Mouse (Mus musculus) hindbrain, embryonic 14.5 days (tissue): ENCODE results near the gene Parvb. TPM values are rescaled to one million over a fixed set of nuclear protein-coding genes. Genes with fewer than 3 reads are reported as not detected.

ENCODE experiments used
- ATAC-seq: fragments of 200-750 bp; cut with Nextera tagmentation; 2 replicates; pipeline ENCODE4 v1.8.0; 2017; ENCODE audit warnings: moderate number of reproducible peaks, mild to moderate bottlenecking, moderate TSS enrichment, moderate library complexity; ENCODE audit not compliant: low FRiP score
- DNase-seq: peaks from one replicate; pipeline ENCODE4 v3.0.0-alpha.2; 2015; ENCODE audit warnings: low spot score
- H3K27ac ChIP-seq: fragments of 300-500 bp; sonication (generic); 2 replicates; pipeline ENCODE4 v1.5.1; 2014; ENCODE audit warnings: mild to moderate bottlenecking, moderate library complexity
- H3K27me3 ChIP-seq: fragments of 300-500 bp; sonication (generic); 2 replicates; pipeline ENCODE4 v1.6.1; 2014; ENCODE audit warnings: mild to moderate bottlenecking, low read length, mixed read lengths; ENCODE audit not compliant: control insufficient read depth, insufficient read depth
- H3K36me3 ChIP-seq: fragments of 300-500 bp; sonication (generic); replicated peaks from 2 replicates; pipeline ENCODE4 v1.6.1; 2014; ENCODE audit not compliant: control insufficient read depth, insufficient read depth
- H3K4me1 ChIP-seq: fragments of 300-500 bp; sonication (generic); replicated peaks from 2 replicates; pipeline ENCODE4 v1.6.1; 2014; ENCODE audit warnings: antibody characterized with exemption, low read length, mixed read lengths; ENCODE audit not compliant: control insufficient read depth, insufficient read depth
- H3K4me2 ChIP-seq: fragments of 300-500 bp; sonication (generic); replicated peaks from 2 replicates; pipeline ENCODE4 v1.6.1; 2014; ENCODE audit warnings: mild to moderate bottlenecking, moderate library complexity
- H3K4me3 ChIP-seq: fragments of 300-500 bp; sonication (generic); replicated peaks from 2 replicates; pipeline ENCODE4 v1.5.1; 2014; ENCODE audit warnings: mild to moderate bottlenecking, low read length
- H3K9ac ChIP-seq: fragments of 300-500 bp; sonication (generic); 2 replicates; pipeline ENCODE4 v1.6.1; 2014
- H3K9me3 ChIP-seq: fragments of 300-500 bp; sonication (generic); 2 replicates; pipeline ENCODE4 v1.6.1; 2016; ENCODE audit warnings: low read length; ENCODE audit not compliant: control insufficient read depth
- WGBS: fragments of 180-500 bp; shearing (Covaris S2); extraction: QIAGEN DNeasy Blood & Tissue Kit; methylation state at CpG from one replicate; pipeline ENCODE4 v1.1.7; 2014; 5-methylcytosine and 5-hydroxymethylcytosine counted together
- polyA plus RNA-seq: library from polyadenylated mRNA; unstranded; fragments of >200 nt; fragmentation: Nextera tagmentation; extraction: Ambion mirVana; gene quantifications from 2 replicates; pipeline ENCODE4 v1.2.1, GENCODE M21; 2014

Gene Parvb
- polyA plus RNA-seq, 1 experiment from 2014 or later = 4.1 TPM

DNA sequence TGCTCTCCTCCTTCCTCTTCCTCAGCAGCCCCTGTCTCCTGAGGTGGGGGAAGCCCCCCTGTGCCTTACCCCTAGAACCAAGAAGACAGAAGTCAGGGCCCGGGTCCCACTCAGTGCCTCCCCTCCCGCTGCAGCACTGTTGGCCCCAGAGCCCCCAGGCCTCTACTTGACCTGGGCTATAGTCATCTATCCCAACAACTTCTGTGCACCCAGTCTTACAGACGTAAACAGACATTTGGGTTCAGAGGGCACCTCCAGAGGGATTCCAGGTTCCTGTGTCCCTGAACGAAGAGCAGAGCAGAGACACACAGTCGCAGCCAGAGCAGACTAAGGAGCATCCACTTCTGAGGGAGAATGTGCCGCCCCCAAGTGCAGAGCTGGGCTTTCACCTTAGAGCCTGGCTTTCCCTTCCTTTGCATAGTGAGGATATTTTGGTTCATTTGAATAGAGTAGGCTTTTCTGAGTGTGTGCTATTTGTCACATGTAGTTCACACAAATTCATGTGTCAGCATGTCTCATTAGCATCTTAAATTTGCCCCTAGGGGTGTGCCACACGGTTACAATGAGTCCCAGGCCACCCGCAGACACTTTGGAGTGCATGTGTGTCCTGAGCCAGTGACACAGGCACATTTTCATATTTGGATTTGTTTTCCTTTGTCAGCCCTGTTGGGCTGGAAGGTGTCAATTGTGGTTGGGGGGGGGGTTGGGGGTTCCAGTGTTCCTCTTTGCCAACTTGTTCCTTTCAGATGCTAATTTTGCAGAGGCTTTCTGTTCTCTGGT lies 70.0 kb downstream of the Parvb start:
- no peak for DNase-seq

DNA sequence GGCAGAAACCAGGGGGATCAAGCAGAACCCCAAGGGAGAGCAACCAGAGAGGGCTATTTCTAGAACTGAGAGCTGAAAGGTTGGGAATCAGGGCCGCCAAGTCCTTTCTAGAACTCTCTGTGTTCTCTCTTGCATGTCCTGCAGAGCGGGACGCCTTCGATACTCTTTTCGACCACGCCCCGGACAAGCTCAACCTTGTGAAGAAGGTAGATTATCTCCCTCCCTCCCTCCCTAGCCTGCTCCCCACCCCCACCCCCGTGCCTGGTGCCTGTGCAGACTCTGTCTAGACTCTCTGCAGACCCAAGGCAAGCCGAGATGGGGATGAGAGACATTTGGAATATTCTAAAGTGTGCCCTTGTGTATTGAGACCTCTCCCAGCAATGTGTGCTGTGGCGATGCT lies 71.4 kb downstream of the Parvb start:
- Histone ChIP-seq H3K36me3 (no peaks in the 10 kb centered on the region), H3K9ac (no peak overlapping the region), H3K9me3 (no peaks in the 10 kb centered on the region), H3K4me1 (peaks cover 64% of the 10 kb centered on the region), H3K27ac (no peak overlapping the region), H3K4me3 (no peak overlapping the region), H3K4me2 (no peak overlapping the region), H3K27me3 (no peaks in the 10 kb centered on the region)
- DNase-seq (no peak), ATAC-seq (no peak)
- 68% methylated on average over 10 of the region's 10 CpGs for WGBS

More for the DNA sequence above, 70.0 kb downstream of the Parvb start:
- Histone ChIP-seq H3K9me3 (no peaks in the 10 kb centered on the region), H3K27ac (peak overlapping the region; percentile 58), H3K4me3 (no peak overlapping the region), H3K9ac (no peak overlapping the region), H3K4me1 (peaks cover 67% of the 10 kb centered on the region), H3K27me3 (no peaks in the 10 kb centered on the region), H3K36me3 (no peaks in the 10 kb centered on the region), H3K4me2 (no peak overlapping the region)
- ATAC-seq = no peak
- WGBS = 20% methylated on average over 8 of the region's 8 CpGs

DNA sequence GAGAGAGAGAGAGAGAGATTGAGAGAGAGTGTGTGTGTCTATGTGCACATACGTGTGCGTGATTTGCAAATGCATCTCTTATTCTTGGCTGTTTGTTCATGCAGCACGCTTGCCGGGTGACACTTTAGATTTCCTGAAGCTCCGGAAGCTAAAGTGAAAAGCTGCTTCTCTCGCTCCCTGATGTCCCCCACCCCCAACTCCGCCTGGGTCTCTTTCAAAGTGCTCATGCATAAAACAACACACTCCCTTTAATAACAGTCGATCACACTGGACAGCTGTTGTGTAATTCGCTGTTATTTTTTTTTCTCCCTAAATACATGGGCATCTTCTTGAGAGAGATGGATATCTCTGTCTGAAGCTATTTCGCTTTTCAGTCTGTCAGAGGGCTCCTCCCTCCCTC lies 73.5 kb downstream of the Parvb start:
- Histone ChIP-seq H3K27me3 (no peaks in the 10 kb centered on the region), H3K4me3 (no peak overlapping the region), H3K4me1 (peaks cover 53% of the 10 kb centered on the region), H3K36me3 (no peaks in the 10 kb centered on the region), H3K4me2 (no peak overlapping the region), H3K9ac (no peak overlapping the region), H3K27ac (peak overlapping the region; percentile 40), H3K9me3 (no peaks in the 10 kb centered on the region)
- WGBS = 21% methylated on average over 10 of the region's 10 CpGs
- DNase-seq (no peak), ATAC-seq (no peak)

DNA sequence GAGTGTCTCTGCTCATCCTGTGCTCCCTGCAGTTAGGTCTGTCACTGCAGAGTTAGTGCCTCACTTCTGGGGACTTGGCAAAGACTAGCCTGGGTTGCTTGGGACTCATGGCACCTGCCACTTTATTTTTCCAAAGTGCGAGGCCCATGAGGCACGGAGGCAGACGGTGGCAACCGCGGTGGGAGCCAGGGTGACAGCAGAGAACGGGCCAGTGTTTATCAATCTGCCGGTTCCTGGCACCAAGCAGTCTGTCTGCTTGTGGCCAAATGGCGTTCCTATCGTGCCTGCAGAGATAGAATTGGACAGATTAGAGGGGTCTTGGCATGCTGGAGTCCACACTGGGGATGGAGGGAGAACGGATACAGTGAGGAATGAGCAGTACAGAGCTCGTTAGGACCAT lies 78.4 kb downstream of the Parvb start:
- Histone ChIP-seq H3K27me3 (no peaks in the 10 kb centered on the region), H3K4me1 (peaks cover 40% of the 10 kb centered on the region), H3K27ac (no peak overlapping the region), H3K4me2 (no peak overlapping the region), H3K9ac (no peak overlapping the region), H3K9me3 (no peaks in the 10 kb centered on the region), H3K4me3 (no peak overlapping the region), H3K36me3 (no peaks in the 10 kb centered on the region)
- DNase-seq (no peak), ATAC-seq (no peak)
- WGBS = 57% methylated on average over 11 of the region's 11 CpGs

DNA sequence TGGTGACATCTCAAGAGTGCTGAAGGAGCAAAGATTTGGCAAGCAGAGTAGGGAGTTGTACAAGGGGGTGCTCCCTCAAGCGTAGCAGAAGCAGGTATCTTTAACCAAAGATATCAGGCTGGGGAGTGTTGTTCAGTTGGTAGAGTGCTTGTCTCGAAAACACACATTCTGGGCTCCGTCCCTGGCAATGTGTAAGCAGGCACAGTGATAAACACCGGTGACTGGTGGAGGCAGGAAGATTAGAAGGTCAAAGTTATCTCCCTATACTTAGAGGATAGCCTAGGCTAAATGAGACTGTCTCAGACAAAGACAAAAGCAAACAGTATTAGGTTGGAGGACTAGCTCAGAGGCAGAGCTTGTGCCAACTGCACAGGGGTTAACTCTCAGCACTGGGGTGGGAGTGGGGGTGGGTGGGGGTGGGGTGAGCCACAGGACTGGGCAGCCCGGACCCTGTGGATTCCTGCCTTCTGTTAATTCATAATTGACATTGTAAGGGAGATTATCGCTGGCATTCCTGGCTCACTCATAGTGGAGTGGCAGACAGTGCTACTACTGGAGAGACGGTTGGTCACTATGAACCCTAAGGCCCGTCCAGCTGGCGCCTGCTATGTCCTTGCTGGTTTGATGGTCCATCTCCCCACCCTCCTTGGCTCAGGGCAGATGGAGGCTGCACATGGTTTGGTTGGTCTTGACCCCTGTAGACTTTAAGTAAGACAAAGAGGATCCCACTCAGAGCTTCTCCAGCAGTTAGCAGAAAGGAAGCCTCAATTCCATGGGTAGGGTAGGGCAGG lies 79.6 kb downstream of the Parvb start:
- DNase-seq (no peak), ATAC-seq (no peak)
- WGBS = 80% methylated on average over 9 of the region's 9 CpGs
- H3K9ac ChIP-seq = no peak overlapping the region
- no peak overlapping the region for H3K4me3 ChIP-seq
- no peaks in the 10 kb centered on the region for H3K9me3 ChIP-seq
- H3K27me3 ChIP-seq = no peaks in the 10 kb centered on the region
- H3K4me1 ChIP-seq = peaks cover 38% of the 10 kb centered on the region
- H3K4me2 ChIP-seq = no peak overlapping the region
- no peaks in the 10 kb centered on the region for H3K36me3 ChIP-seq
- H3K27ac ChIP-seq = no peak overlapping the region

DNA sequence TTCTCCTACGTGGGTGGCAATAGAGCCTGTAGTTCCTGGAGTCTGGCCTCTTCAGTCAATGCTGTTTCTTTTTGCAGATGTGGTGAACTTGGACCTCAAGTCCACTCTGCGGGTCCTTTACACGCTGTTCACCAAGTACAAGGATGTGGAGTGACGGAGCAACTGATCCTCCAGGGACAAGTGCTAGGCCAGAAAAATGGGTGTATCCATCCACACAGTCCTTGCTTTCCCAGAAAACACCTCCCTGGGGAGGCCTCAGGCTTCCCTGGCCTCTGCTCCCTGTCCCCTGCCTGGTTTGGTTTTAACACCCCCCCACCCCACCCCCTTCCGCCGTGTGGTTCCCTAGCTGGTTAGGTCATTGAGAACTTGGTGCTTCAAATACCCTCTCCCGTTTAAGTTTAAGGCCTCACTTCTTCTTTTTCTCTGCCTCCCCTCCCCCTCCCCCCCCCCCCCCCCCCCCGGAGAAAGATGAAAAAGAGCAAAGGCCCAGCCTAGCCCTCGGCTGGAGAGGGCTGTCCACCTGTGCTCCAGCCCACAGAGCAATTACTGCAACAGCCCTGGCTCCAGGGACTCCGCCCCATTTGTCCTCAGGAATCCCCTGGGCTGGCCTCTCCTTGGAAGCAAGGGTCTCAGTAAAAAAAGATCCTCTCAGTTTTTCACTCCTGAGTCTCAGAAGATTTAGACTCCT lies 81.2 kb downstream of the Parvb start:
- Histone ChIP-seq H3K36me3 (no peaks in the 10 kb centered on the region), H3K4me2 (no peak overlapping the region), H3K27me3 (no peaks in the 10 kb centered on the region), H3K4me1 (peaks cover 38% of the 10 kb centered on the region), H3K9me3 (no peaks in the 10 kb centered on the region), H3K4me3 (no peak overlapping the region), H3K9ac (no peak overlapping the region), H3K27ac (no peak overlapping the region)
- no peak for ATAC-seq
- DNase-seq = no peak
- WGBS = 65% methylated on average over 9 of the region's 10 CpGs

DNA sequence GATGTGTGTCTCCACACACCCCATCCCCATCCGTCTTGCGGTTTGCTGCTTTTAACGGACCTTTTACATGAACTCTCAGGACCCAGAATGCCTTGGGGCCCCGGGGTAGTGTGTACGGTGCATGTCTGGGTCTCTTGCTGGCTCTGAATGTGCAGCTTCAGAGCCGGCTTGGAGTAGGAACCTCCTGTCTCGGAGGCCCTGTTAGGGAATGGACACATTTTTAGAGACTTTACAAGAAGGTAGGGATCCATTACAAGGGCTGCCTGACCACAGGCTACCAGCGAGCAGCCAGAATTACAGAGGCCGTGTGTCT lies 81.7 kb downstream of the Parvb start:
- DNase-seq = no peak
- Histone ChIP-seq H3K9ac (no peak overlapping the region), H3K27me3 (no peaks in the 10 kb centered on the region), H3K4me3 (no peak overlapping the region), H3K4me1 (peaks cover 38% of the 10 kb centered on the region), H3K36me3 (no peaks in the 10 kb centered on the region), H3K9me3 (no peaks in the 10 kb centered on the region), H3K27ac (no peak overlapping the region), H3K4me2 (no peak overlapping the region)
- WGBS = 28% methylated on average over 9 of the region's 9 CpGs
- ATAC-seq = no peak

DNA sequence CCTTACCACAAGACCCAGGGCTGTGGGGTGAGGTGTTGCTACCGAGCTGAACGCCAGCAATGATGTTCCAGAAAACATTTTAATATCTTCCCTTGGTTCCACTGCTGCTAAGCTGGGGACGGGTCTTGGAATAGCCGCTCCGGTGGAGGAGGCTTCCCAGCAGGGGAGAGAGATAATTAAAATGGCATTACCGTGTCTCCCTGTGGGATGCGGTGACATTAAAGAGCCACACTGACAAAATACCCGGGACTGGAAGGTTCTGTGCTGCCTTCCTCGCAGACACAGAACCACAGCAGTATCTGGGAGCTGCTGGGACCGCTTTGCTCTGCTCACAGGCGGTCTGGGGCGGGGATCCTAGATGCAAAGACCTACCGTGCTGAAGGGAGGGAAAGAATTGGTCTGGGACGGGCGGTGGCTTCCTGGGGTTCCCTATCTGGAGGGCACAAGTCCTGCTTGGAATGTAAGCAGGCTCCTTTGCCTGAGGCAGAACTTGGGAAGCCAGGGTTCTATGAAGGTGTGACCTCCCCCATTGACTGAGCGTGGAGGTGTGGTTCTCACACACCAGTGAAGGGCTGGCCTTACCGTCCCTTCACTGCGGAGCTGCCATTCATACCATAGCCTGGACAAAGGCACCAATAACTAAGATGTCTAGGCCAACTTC lies 82.7 kb downstream of the Parvb start:
- Histone ChIP-seq H3K4me1 (peaks cover 33% of the 10 kb centered on the region), H3K36me3 (no peaks in the 10 kb centered on the region), H3K9ac (peak overlapping the region; percentile 26; the same call in 1 of the 2 replicates), H3K4me2 (no peak overlapping the region), H3K4me3 (no peak overlapping the region), H3K9me3 (no peaks in the 10 kb centered on the region), H3K27ac (peak overlapping the region; percentile 58), H3K27me3 (no peaks in the 10 kb centered on the region)
- 14% methylated on average over 18 of the region's 18 CpGs for WGBS
- ATAC-seq (no peak), DNase-seq (peak; percentile 44)
